9 mouse cellular contexts compared by ENCODE assay signal in the genomic region with DNA sequence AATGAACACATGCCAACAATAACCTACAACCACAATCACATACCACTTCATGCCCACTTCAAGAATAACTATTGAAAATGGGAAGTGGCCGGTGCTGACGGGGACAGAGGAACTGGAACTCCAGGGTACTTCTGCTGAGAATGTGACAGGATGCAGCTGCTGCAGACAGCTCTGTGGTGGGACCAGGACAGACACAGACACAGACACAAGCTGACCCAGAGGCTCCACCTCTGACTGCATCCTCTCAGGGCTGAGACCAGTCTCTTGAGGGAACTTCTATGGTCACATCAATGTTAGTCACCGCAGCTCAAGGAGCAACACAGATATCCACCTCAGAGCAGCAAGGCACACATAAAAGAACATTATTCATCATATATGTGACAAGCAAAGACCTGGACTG. TPM values are rescaled to one million over a fixed set of nuclear protein-coding genes. Genes with fewer than 3 reads are reported as not detected.
DNase-seq lines count a peak whose midpoint lies in the region; ATAC-seq and TF ChIP-seq lines count a peak whose summit lies in the region.
"Had no signal": no experiment of that assay in that cellular context is flagged by ENCODE, and none has a peak within 500 bp of the region (broad histone marks: within the 10 kb centered on the region; RNA-seq: fewer than 3 reads in every experiment).

No protein-coding gene starts in this region.

- no peak for TF ChIP-seq CTCF in hindbrain, postnatal 0 days (IDR thresholded peaks at IDR 0.05; ENCODE audit: low read depth)

- H3K36me3 ChIP-seq in hindbrain, postnatal 0 days (ENCODE audit: insufficient read depth, low read length), result no peaks in the 10 kb centered on the region
- no peaks in the 10 kb centered on the region for H3K36me3 ChIP-seq in hindbrain, embryonic 10.5 days
- no peaks in the 10 kb centered on the region for H3K36me3 ChIP-seq in megakaryocyte, embryonic 14.5 days (replicated peaks; ENCODE audit: low read length)
- H3K36me3 ChIP-seq: stomach, embryonic 15.5 days had no signal

- ATAC-seq in hindbrain, postnatal 0 days, result 0 out of 2 replicates have a peak, but pooled peaks have one; percentile 49

- no peak overlapping the region for H3K4me3 ChIP-seq in hindbrain, postnatal 0 days (ENCODE audit: low read length)
- no peak overlapping the region for H3K4me3 ChIP-seq in hindbrain, embryonic 10.5 days
- H3K4me3 ChIP-seq in megakaryocyte, embryonic 14.5 days (replicated peaks), result peak overlapping the region; percentile 26
- H3K4me3 ChIP-seq: stomach, embryonic 15.5 days had no signal

- H3K4me1 ChIP-seq in hindbrain, postnatal 0 days (ENCODE audit: insufficient read depth, low read length), result no peaks in the 10 kb centered on the region
- no peaks in the 10 kb centered on the region for H3K4me1 ChIP-seq in hindbrain, embryonic 10.5 days (replicated peaks)
- H3K4me1 ChIP-seq in megakaryocyte, embryonic 14.5 days, result peaks cover 9% of the 10 kb centered on the region
- H3K4me1 ChIP-seq: stomach, embryonic 15.5 days had no signal

- no peak overlapping the region for H3K4me2 ChIP-seq in hindbrain, postnatal 0 days (ENCODE audit: low read depth, low read length)
- H3K4me2 ChIP-seq: stomach, embryonic 15.5 days had no signal

- H3K9me3 ChIP-seq in hindbrain, postnatal 0 days (ENCODE audit: low read length), result no peaks in the 10 kb centered on the region
- no peaks in the 10 kb centered on the region for H3K9me3 ChIP-seq in hindbrain, embryonic 10.5 days
- H3K9me3 ChIP-seq in megakaryocyte, embryonic 14.5 days, result no peaks in the 10 kb centered on the region
- H3K9me3 ChIP-seq: stomach, embryonic 15.5 days had no signal

- H3K27ac ChIP-seq in hindbrain, postnatal 0 days, result no peak overlapping the region
- H3K27ac ChIP-seq in hindbrain, embryonic 10.5 days, result no peak overlapping the region
- H3K27ac ChIP-seq: stomach, embryonic 15.5 days had no signal

- H3K27me3 ChIP-seq in hindbrain, postnatal 0 days (ENCODE audit: insufficient read depth, low read length), result no peaks in the 10 kb centered on the region
- no peaks in the 10 kb centered on the region for H3K27me3 ChIP-seq in hindbrain, embryonic 10.5 days (ENCODE audit: insufficient read depth, poor library complexity, severe bottlenecking)
- peaks cover 19% of the 10 kb centered on the region for H3K27me3 ChIP-seq in megakaryocyte, embryonic 14.5 days (replicated peaks)
- H3K27me3 ChIP-seq: stomach, embryonic 15.5 days had no signal

- DNase-seq in hindbrain, postnatal 0 days (ENCODE audit: low spot score), result no peak
- no peak for DNase-seq in hindbrain, embryonic 10.5 days (ENCODE audit: low spot score)
- DNase-seq in T-cell, adult 2 months (ENCODE audit: low spot score), result peak; percentile 1
- peak; percentile 30 for DNase-seq in kidney, postnatal 14 days
- DNase-seq in Muller cell, postnatal 12 days (ENCODE audit: inconsistent ontology term), result no peak
- no peak for DNase-seq in cerebellum, adult 11-12 months
- no peak for DNase-seq in gastrocnemius, adult 18-20 months (ENCODE audit: low spot score)

- H3K9ac ChIP-seq in hindbrain, postnatal 0 days (replicated peaks; ENCODE audit: low read length), result no peak overlapping the region
- H3K9ac ChIP-seq: stomach, embryonic 15.5 days had no signal

- 79% methylated on average over 3 of the region's 3 CpGs for WGBS in hindbrain, postnatal 0 days
- WGBS in hindbrain, embryonic 10.5 days, result 92% methylated on average over 3 of the region's 3 CpGs

RNA-seq across cellular contexts. Expression of gene Tubgcp5, which starts 9.4 kb away (rescaled TPM):
- 15.9 and 25.9 TPM in 2 replicates for total RNA-seq in hindbrain, postnatal 0 days (2014; rRNA removed)
- 22.3 and 23.4 TPM in 2 replicates for polyA plus RNA-seq in hindbrain, postnatal 0 days (2015; fragmentation: Nextera tagmentation; extraction: Ambion mirVana)
- polyA plus RNA-seq in hindbrain, embryonic 10.5 days (2016; fragmentation: Nextera tagmentation; extraction: Ambion mirVana), result 33.4 and 34.6 TPM in 2 replicates
- 0.48 TPM in 1 of 2 replicates, not detected in the other for polyA plus RNA-seq in megakaryocyte, embryonic 14.5 days (2012; ENCODE audit: insufficient read depth, low replicate concordance)
- total RNA-seq in gastrocnemius, adult 18-20 months (2021), result 10 to 100 TPM in 1 of 2 experiments, 1 to 10 TPM in 1; 9.9 to 10.2 TPM

RNA-seq across cellular contexts. Expression of gene Siglech, which starts 16.6 kb away (rescaled TPM):
- 3.5 and 8.4 TPM in 2 replicates for total RNA-seq in hindbrain, postnatal 0 days (2014; rRNA removed)
- 6.1 and 7.2 TPM in 2 replicates for polyA plus RNA-seq in hindbrain, postnatal 0 days (2015; fragmentation: Nextera tagmentation; extraction: Ambion mirVana)
- polyA plus RNA-seq in hindbrain, embryonic 10.5 days (2016; fragmentation: Nextera tagmentation; extraction: Ambion mirVana), result 0.66 and 0.99 TPM in 2 replicates
- 0.13 TPM in 1 of 2 replicates, not detected in the other for polyA plus RNA-seq in megakaryocyte, embryonic 14.5 days (2012; ENCODE audit: insufficient read depth, low replicate concordance)
- total RNA-seq in gastrocnemius, adult 18-20 months (2021), result under 1 TPM; 0.31 to 0.43 TPM

RNA-seq across cellular contexts. Expression of gene Cyfip1, which starts 57.0 kb away (rescaled TPM):
- 44.1 and 48.5 TPM in 2 replicates for total RNA-seq in hindbrain, postnatal 0 days (2014; rRNA removed)
- polyA plus RNA-seq in hindbrain, postnatal 0 days (2015; fragmentation: Nextera tagmentation; extraction: Ambion mirVana), result 41.5 and 47.2 TPM in 2 replicates
- 75.2 and 88.2 TPM in 2 replicates for polyA plus RNA-seq in hindbrain, embryonic 10.5 days (2016; fragmentation: Nextera tagmentation; extraction: Ambion mirVana)
- 4.0 and 10.6 TPM in 2 replicates for polyA plus RNA-seq in megakaryocyte, embryonic 14.5 days (2012; ENCODE audit: insufficient read depth, low replicate concordance)
- 10 to 100 TPM; 20.3 to 21.0 TPM for total RNA-seq in gastrocnemius, adult 18-20 months (2021)

Comparison
In these comparisons a context has a peak if more than half of its experiments do, and no peak if none do; other contexts are left out.
1. DNase-seq: peak in T-cell, adult 2 months (single experiment) and kidney, postnatal 14 days (single experiment); none in hindbrain, postnatal 0 days (single experiment), hindbrain, embryonic 10.5 days (single experiment), Muller cell, postnatal 12 days (single experiment), cerebellum, adult 11-12 months (single experiment) and gastrocnemius, adult 18-20 months (single experiment).
2. RNA of gene Tubgcp5, which starts 9.4 kb away (polyA plus RNA-seq): 33.4 to 34.6 TPM in hindbrain, embryonic 10.5 days and 22.3 to 23.4 TPM in hindbrain, postnatal 0 days; 0.48 TPM in megakaryocyte, embryonic 14.5 days; every median in the first group is over 10 times any median in the second.